Mouse (Mus musculus): ENCODE measurements at regions not wholly inside any gene's neighbourhood (a gene's known extent, or its start where the extent isn't known, plus 50 kb on each side); places are given as distances from the start of the nearest gene placed in this dataset.

- peak; percentile 14 for DNase-seq (ENCODE audit: low spot score)
Observed at GRCm38 (mm10) chr10:31076948-31077347, 234.3 kb upstream of the Hey2 start.

GRCm38 (mm10) chr10:31076415-31076814, 233.8 kb upstream of the Hey2 start:
- no peak for DNase-seq (ENCODE audit: low spot score)

- DNase-seq (ENCODE audit: low spot score) = no peak
Observed at GRCm38 (mm10) chr10:31074004-31074645, 231.5 kb upstream of the Hey2 start.

DNA sequence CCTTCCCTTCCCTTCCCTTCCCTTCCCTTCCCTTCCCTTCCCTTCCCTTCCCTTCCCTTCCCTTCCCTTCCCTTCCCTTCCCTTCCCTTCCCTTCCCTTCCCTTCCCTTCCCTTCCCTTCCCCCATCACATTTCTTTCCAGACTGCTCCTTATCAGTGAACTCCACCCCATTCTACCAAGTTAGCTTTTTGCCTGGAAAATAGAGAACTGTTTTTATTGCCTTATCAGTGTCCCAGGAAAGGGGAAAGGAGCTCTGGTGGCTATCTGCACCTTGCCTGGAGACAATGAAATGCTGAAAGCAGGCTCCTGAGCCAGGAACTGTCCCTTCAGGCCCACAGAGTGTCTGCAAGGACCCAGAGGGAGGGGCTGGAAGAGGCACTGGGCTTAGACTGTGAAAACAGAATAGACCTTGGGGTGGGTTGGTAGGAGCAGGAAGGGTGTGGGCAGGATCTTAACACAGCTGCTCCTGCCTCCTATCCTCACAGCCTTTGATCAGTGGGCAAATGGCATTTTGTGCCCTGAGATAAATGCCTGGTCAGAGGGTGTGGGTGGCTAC, 226.1 kb upstream of the Hey2 start:
- DNase-seq (ENCODE audit: low spot score) = no peak

- no peak for DNase-seq (ENCODE audit: low spot score)
Observed at GRCm38 (mm10) chr10:31062732-31063131, 220.1 kb upstream of the Hey2 start.

DNA sequence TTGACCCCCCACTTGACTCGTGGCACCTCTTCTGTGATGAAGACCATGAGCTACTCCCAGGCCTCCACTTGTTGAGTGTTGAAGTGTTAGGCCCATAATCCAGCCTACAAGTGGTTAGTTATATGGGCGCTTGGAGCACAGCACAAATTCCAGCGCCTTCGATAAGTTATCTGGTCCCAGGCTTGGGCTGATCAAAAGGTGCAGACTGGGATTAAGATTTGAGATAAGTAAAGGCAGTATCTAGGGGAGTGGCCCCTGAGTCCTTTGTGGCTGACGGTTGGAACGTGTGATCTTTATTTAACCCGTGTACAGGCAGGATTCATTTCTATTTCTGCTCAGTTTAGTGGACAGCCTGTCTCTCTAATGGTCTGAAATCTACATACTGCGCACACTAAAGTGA, 210.7 kb upstream of the Hey2 start:
- DNase-seq (ENCODE audit: low spot score) = no peak

DNA sequence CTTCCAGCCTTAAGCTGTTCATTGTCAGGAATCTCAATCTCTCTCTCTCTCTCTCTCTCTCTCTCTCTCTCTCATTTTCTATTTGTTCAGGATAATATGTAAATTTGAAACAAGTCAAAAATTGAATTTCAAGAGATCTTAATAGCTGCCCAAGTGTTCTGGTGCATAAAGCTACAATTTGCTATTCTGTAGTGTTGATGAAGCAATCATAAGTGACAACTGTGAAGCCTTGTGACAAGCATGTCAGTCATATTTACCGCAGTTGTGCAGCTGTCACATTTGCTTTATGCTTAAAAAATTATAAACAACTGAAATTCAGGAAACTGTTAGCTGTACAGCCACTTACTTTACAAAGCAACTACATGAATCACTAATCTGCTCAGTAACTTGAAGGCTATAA, 208.6 kb upstream of the Hey2 start:
- DNase-seq (ENCODE audit: low spot score) = no peak

- DNase-seq (ENCODE audit: low spot score) = no peak
Observed at GRCm38 (mm10) chr10:31049352-31049751, 206.8 kb upstream of the Hey2 start.

DNA sequence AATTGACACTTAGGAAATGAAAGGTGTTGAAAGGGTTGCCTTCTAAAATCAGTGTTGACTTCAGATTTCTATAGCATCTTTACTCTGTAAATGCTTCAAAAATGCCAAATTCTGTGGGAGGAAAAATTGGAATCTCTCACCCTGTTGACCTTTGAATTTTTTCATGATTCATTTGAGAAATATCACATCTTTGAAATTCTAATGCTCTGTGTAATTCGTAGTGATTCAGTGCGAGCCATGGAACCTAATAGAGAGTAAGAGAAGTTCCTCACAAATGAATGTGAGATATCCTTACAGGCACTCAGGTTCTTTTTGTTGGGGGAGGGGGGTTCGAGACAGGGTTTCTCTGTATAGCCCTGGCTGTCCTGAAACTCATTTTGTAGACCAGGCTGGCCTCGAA, 193.0 kb upstream of the Hey2 start:
- no peak for DNase-seq (ENCODE audit: low spot score)

GRCm38 (mm10) chr10:31034782-31035181, 192.2 kb upstream of the Hey2 start:
- DNase-seq (ENCODE audit: low spot score) = no peak

GRCm38 (mm10) chr10:31030676-31031075, 188.1 kb upstream of the Hey2 start:
- DNase-seq (ENCODE audit: low spot score) = no peak

- no peak for DNase-seq (ENCODE audit: low spot score)
Observed at GRCm38 (mm10) chr10:31026440-31026839, 183.8 kb upstream of the Hey2 start.

- no peak for DNase-seq (ENCODE audit: low spot score)
Observed at GRCm38 (mm10) chr10:31012669-31013358, 170.2 kb upstream of the Hey2 start.

DNA sequence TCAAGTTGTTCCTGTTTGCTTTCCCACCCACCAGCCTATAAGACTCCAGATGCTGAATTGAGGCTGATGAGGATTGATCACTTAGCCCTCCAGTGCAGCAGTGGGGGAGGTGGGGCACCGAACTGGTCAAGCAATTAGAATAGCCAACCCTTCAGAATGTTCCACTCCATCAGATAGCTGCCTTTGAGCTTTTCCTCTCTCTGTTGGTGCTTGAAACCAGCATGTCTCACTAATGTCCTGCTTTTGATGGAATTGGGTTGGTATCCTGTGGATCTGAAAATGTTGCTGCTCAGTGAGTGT, 167.3 kb upstream of the Hey2 start:
- DNase-seq (ENCODE audit: low spot score) = no peak

- DNase-seq (ENCODE audit: low spot score) = no peak
Observed at GRCm38 (mm10) chr10:31009128-31009954, 166.7 kb upstream of the Hey2 start.

DNA sequence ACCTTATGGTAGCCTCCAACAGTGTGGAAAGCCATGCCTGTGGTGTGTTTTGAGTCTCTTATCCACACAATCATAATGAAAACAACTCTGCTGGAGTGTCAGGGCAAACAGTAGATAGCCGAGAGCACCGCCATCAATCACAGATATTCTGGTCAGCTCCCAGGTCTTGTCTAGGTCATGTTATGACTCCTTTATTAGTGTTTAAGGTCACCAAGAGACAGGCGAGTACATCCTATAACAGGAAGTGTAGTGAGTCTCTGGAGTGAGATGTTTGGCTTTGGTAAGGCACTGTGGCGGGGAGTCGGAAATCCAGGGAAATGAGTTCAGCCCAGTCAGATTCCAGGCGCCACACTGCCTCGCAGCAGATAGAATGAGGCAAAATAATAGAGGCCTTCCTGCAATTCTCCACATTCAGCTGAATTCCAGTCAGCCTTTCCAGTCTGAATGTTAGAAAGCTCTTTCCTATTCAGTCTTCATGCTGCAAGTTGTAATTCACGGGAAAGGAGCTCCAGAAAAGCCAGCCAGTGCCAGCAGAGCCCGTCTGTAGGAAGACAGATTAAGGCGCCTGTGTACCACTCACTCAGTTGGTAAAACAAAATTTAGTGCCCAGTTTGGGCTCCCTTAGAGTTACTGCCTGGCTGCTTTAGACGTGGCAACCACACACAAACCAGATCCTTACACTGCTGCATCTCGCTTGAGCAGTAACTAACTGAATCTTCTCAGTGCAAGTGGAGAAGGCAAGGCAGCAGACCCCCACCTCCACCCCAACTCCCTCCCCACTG, 155.8 kb upstream of the Hey2 start:
- DNase-seq (ENCODE audit: low spot score) = peak; percentile 25

GRCm38 (mm10) chr10:30992167-30992566, 149.6 kb upstream of the Hey2 start:
- DNase-seq (ENCODE audit: low spot score) = no peak

- peak; percentile 60 for DNase-seq (ENCODE audit: low spot score)
Observed at GRCm38 (mm10) chr10:30980279-30980968, 137.8 kb upstream of the Hey2 start.

DNA sequence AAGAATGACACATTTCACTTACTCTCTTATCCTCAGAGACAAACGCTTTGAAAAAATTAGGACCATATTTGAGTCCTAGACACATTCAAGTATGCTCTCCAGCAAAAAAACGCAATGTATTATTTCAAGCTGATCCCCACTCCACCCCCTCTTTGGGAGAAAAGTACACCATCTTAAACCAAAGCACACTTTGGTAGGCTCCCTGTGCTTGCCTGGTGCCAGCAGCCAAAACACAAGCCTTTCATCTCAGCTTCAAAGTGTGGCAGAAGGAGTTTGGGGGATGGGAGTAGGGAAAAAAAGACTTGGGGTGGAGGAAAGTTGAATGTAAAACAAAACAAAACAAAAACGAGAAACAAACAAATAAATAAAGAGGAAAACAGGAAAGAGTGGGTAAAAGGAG, 137.2 kb upstream of the Hey2 start:
- DNase-seq (ENCODE audit: low spot score) = peak; percentile 27

- no peak for DNase-seq (ENCODE audit: low spot score)
Observed at GRCm38 (mm10) chr10:30966176-30966575, 123.6 kb upstream of the Hey2 start.

GRCm38 (mm10) chr10:30953825-30954224, 111.2 kb upstream of the Hey2 start:
- no peak for DNase-seq (ENCODE audit: low spot score)

- no peak for DNase-seq (ENCODE audit: low spot score)
Observed at GRCm38 (mm10) chr10:30952410-30952809, 109.8 kb upstream of the Hey2 start.
